Mouse (Mus musculus) olfactory bulb, adult 2 months (tissue): ENCODE data around the gene Farsa.

Source experiments
- CTCF ChIP-seq: fragments of 200-500 bp; IDR thresholded peaks from 2 replicates; pipeline ENCODE4 v1.5.1; 2012; ENCODE audit warnings: low read depth, mild to moderate bottlenecking, low read length, moderate library complexity; ENCODE audit not compliant: insufficient read depth
- POLR2A ChIP-seq: fragments of 200-500 bp; IDR thresholded peaks from 2 replicates; pipeline ENCODE4 v1.6.1; 2012; ENCODE audit warnings: mild to moderate bottlenecking, low read depth, low read length, moderate library complexity; ENCODE audit not compliant: insufficient read depth

DNA sequence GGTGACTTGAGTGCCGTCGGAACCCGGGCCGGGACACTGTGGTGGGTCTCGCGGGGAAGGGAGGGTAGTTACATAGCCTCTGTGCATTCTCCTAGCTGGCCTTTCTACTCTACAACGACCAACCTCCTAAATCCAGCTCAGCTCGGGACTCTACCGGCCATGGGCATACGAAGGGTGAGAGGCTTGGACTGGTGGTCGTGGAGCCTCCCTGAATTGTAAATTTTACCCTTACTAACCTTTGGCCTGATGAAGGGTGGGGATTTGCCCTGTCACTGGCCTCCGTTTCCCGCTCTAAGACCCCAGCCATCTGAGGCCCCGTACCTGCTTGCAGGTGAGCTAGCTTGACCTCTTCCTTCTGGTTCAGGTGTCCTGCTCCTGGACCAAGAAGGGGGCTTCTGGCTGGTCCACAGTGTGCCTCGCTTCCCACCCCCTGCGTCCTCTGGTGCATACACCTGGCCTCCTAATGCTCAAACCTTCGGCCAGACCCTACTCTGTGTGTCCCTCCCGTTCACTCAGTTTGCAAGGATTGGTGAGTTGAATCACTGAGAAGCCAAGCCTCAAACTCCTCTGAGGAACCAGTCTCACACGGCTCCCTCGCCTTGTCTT, 52.5 kb downstream of the Farsa start:
- TF ChIP-seq CTCF: no peak
- TF ChIP-seq POLR2A: no peak
